12 mouse cellular contexts compared by ENCODE assay signal in the genomic region with DNA sequence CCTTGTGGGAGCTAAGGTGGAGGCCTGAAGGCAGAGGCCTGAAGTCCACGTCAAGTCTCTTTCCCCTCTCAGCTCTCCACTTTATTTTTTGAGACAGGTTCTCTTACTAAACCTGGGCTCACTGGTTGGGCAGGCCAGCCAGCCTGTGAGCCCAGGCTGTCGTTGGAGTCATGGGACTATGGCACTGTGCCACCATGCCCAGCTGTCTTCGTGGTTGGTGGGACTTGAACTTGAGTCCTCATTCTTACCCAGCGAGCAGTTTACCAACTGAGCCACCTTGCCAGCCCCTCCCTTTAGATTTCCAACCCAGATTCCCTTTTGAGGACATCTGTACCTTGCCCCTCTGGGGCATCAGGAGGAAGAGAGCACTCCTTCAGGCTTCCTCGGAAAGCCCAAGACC. TPM values are rescaled to one million over a fixed set of nuclear protein-coding genes. Genes with fewer than 3 reads are reported as not detected.
DNase-seq lines count a peak whose midpoint lies in the region; ATAC-seq and TF ChIP-seq lines count a peak whose summit lies in the region.
"Had no signal": no experiment of that assay in that cellular context is flagged by ENCODE, and none has a peak within 500 bp of the region (broad histone marks: within the 10 kb centered on the region; RNA-seq: fewer than 3 reads in every experiment).

No protein-coding gene starts in this region.

- no peak overlapping the region for H3K9ac ChIP-seq in kidney, embryonic 14.5 days (ENCODE audit: low read depth, low read length)

- no peaks in the 10 kb centered on the region for H3K27me3 ChIP-seq in kidney, embryonic 14.5 days (ENCODE audit: control insufficient read depth, insufficient read depth, low read length)
- no peaks in the 10 kb centered on the region for H3K27me3 ChIP-seq in testis, adult 2 months (ENCODE audit: control insufficient read depth, insufficient read depth, low read length)
- H3K27me3 ChIP-seq: Patski had no signal

- no peak for TF ChIP-seq POLR2A in testis, adult 2 months (IDR thresholded peaks at IDR 0.05; ENCODE audit: control insufficient read depth, low read depth, low read length)

- H3K27ac ChIP-seq in gastrocnemius, adult 2 months: peak overlapping the region; percentile 75
- peak overlapping the region; percentile 53; the same call in 1 of the 2 replicates for H3K27ac ChIP-seq in kidney, embryonic 14.5 days (ENCODE audit: low read depth, low read length)
- 0 out of 2 replicates have a peak overlapping the region, but pooled peaks have one; percentile 22 for H3K27ac ChIP-seq in testis, adult 2 months (ENCODE audit: control insufficient read depth, insufficient read depth, low read depth, low read length)
- H3K27ac ChIP-seq: macrophage had no signal

- no peak overlapping the region for H3K4me3 ChIP-seq in gastrocnemius, adult 2 months
- H3K4me3 ChIP-seq in kidney, embryonic 14.5 days (ENCODE audit: low read length): no peak overlapping the region
- H3K4me3 ChIP-seq in testis, adult 2 months (ENCODE audit: control insufficient read depth, low read depth, low read length): no peak overlapping the region

- intact Hi-C loops in gastrocnemius, adult 2 months (cut with DNase I): loop anchor here (5.0 kb wide), 1 partner anchor 59 kb away; no protein-coding TSS in a partner anchor

- TF ChIP-seq CTCF in gastrocnemius, adult 2 months (IDR thresholded peaks at IDR 0.05): no peak
- no peak for TF ChIP-seq CTCF in testis, adult 2 months (IDR thresholded peaks at IDR 0.05; ENCODE audit: control insufficient read depth, insufficient read depth, insufficient replicate concordance, low read depth, low read length)

- peaks cover 39% of the 10 kb centered on the region for H3K4me1 ChIP-seq in kidney, embryonic 14.5 days (ENCODE audit: control insufficient read depth, insufficient read depth, low read length)
- peaks cover 4% of the 10 kb centered on the region for H3K4me1 ChIP-seq in testis, adult 2 months (ENCODE audit: control insufficient read depth, insufficient read depth, low read length)

- no peak overlapping the region for H3K4me2 ChIP-seq in kidney, embryonic 14.5 days (replicated peaks; ENCODE audit: low read depth, low read length)

- no peak for ATAC-seq in kidney, embryonic 14.5 days (ENCODE audit: low FRiP score, low TSS enrichment)
- ATAC-seq in granulocyte monocyte progenitor cell, adult 5-6 weeks (replicated peaks; ENCODE audit: poor library complexity, severe bottlenecking): no peak
- ATAC-seq: Patski had no signal

- peaks cover 6% of the 10 kb centered on the region; the same call in 1 of the 2 replicates for H3K36me3 ChIP-seq in kidney, embryonic 14.5 days (ENCODE audit: control insufficient read depth, insufficient read depth, low read length)
- no peaks in the 10 kb centered on the region for H3K36me3 ChIP-seq in testis, adult 2 months (ENCODE audit: control insufficient read depth, insufficient read depth, low read length)

- DNase-seq in gastrocnemius, adult 2 months: no peak
- DNase-seq in gastrocnemius, postnatal 10 days: no peak
- DNase-seq in kidney, adult 8-10 months: no peak
- DNase-seq in testis, postnatal 14 days (ENCODE audit: low spot score): no peak
- no peak for DNase-seq in layer of hippocampus, adult 18-20 months (ENCODE audit: low spot score in 2 of 2)
- DNase-seq: cerebellum, adult 11-12 months; thymus, postnatal 4 days had no signal

- WGBS in kidney, embryonic 14.5 days: 79% methylated on average over 5 of the region's 5 CpGs

- no peaks in the 10 kb centered on the region for H3K9me3 ChIP-seq in kidney, embryonic 14.5 days (ENCODE audit: control insufficient read depth, low read length)

RNA-seq across cellular contexts. Expression of a gene that starts 47.3 kb away (rescaled TPM):
- total RNA-seq in gastrocnemius, adult 2 months (2021): 1 to 10 TPM; 3.5 to 5.9 TPM
- 10 to 100 TPM; 14.5 to 14.6 TPM for total RNA-seq in gastrocnemius, postnatal 10 days (2021)
- polyA plus RNA-seq in kidney, embryonic 14.5 days (2014; fragmentation: Nextera tagmentation; extraction: Ambion mirVana): 25.3 and 31.2 TPM in 2 replicates
- polyA plus RNA-seq in testis, adult 2 months (2012; rRNA removed): 7.8 and 8.1 TPM in 2 replicates
- 25.4 and 28.7 TPM in 2 replicates for total RNA-seq in granulocyte monocyte progenitor cell, adult 5-6 weeks (2014; fragmentation: Nextera tagmentation)
- total RNA-seq in granulocyte monocyte progenitor cell, adult 5-6 weeks (2017): 6.5 and 7.9 TPM in 2 replicates
- total RNA-seq in layer of hippocampus, adult 18-20 months (2021): 10 to 100 TPM; 25.1 to 27.1 TPM

Comparison
In these comparisons a context has a peak if more than half of its experiments do, and no peak if none do; other contexts are left out.
1. H3K27ac ChIP-seq: peak in every context shown above with its lines; median percentile 75 in gastrocnemius, adult 2 months; 53 in kidney, embryonic 14.5 days; 22 in testis, adult 2 months.